Mouse (Mus musculus) frontal cortex, postnatal 25 days (tissue): ENCODE data around the gene Nfu1.

Experiments used
- DNase-seq, 2 experiments: peaks; one replicate each; pipeline ENCODE4 v3.0.0; 2022; ENCODE audit warnings: low spot score in 2 of 2

Nfu1 gene

GRCm38 (mm10) chr6:87070641-87071040, 61.6 kb downstream of the Nfu1 start:
- DNase-seq, result no peak

- DNase-seq, result no peak
Measured at GRCm38 (mm10) chr6:87072759-87073158, 63.7 kb downstream of the Nfu1 start.

- DNase-seq, result no peak
Measured at GRCm38 (mm10) chr6:87075092-87075685, 66.2 kb downstream of the Nfu1 start.
